Mouse (Mus musculus) neural tube, embryonic 14.5 days (tissue): Measurements from ENCODE around the gene Itih4. TPM values are rescaled to one million over a fixed set of nuclear protein-coding genes. Genes with fewer than 3 reads are reported as not detected.

Source experiments
- ATAC-seq: fragments of 200-750 bp; cut with Nextera tagmentation; 2 replicates; pipeline ENCODE4 v1.8.0; 2017; ENCODE audit warnings: low read depth, mild to moderate bottlenecking, moderate TSS enrichment, moderate library complexity
- H3K27ac ChIP-seq: fragments of 300-500 bp; sonication (generic); 2 replicates; pipeline ENCODE4 v1.5.1; 2014; ENCODE audit warnings: low read depth, mild to moderate bottlenecking, control low read depth, low read length, moderate library complexity, mixed read lengths
- H3K27me3 ChIP-seq: fragments of 300-500 bp; sonication (generic); 2 replicates; pipeline ENCODE4 v1.6.1; 2014; ENCODE audit warnings: low read length; ENCODE audit not compliant: control insufficient read depth, insufficient read depth
- H3K36me3 ChIP-seq: fragments of 300-500 bp; sonication (generic); 2 replicates; pipeline ENCODE4 v1.6.1; 2014; ENCODE audit warnings: low read length, mixed read lengths; ENCODE audit not compliant: control insufficient read depth, insufficient read depth
- H3K4me1 ChIP-seq: fragments of 300-500 bp; sonication (generic); 2 replicates; pipeline ENCODE4 v1.6.1; 2014; ENCODE audit warnings: low read length; ENCODE audit not compliant: control insufficient read depth, insufficient read depth
- H3K4me2 ChIP-seq: fragments of 300-500 bp; sonication (generic); 2 replicates; pipeline ENCODE4 v1.6.1; 2014; ENCODE audit warnings: mild to moderate bottlenecking, low read depth, low read length, control low read depth
- H3K4me3 ChIP-seq: fragments of 300-500 bp; sonication (generic); 2 replicates; pipeline ENCODE4 v1.5.1; 2014; ENCODE audit warnings: low read depth, low read length, control low read depth, mixed read lengths
- H3K9ac ChIP-seq: fragments of 300-500 bp; sonication (generic); replicated peaks from 2 replicates; pipeline ENCODE4 v1.6.1; 2014; ENCODE audit warnings: low read depth, mild to moderate bottlenecking, control low read depth, low read length, mixed read lengths
- H3K9me3 ChIP-seq: fragments of 300-500 bp; sonication (generic); 2 replicates; pipeline ENCODE4 v1.6.1; 2016; ENCODE audit warnings: low read length; ENCODE audit not compliant: control insufficient read depth
- WGBS: fragments of 180-500 bp; shearing (Covaris S2); extraction: QIAGEN DNeasy Blood & Tissue Kit; methylation state at CpG from one replicate; pipeline ENCODE4 v1.1.7; 2014; 5-methylcytosine and 5-hydroxymethylcytosine counted together
- polyA plus RNA-seq: library from polyadenylated mRNA; unstranded; fragments of >200 nt; fragmentation: Nextera tagmentation; extraction: Ambion mirVana; gene quantifications from 2 replicates; pipeline ENCODE4 v1.2.1, GENCODE M21; 2014

The Itih4 gene
- polyA plus RNA-seq, 1 experiment from 2014 or later = 0.36 TPM

DNA sequence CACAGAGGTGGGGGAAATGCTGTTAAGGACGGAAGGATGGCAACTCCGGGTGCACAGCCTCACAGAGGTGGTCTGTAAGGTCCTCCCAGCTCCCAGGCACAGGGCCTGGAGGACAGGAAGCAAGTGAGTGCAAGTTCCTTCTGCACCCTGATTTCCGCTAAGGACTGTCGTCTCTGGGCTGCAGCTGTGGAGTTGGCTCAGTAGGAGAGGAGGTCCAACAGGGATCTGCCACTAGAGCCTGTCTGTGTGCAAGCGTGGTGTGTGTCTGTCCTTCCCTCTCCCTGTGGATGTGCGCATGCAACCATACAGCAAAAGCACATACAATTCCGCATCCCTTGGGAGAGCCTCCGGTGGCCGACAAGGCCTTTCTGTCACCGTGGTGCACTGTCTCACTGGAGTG lies 9.8 kb upstream of the Itih4 start:
- Histone ChIP-seq H3K27me3 (no peaks in the 10 kb centered on the region), H3K36me3 (peaks cover 13% of the 10 kb centered on the region), H3K9ac (no peak overlapping the region), H3K4me2 (no peak overlapping the region), H3K4me3 (no peak overlapping the region), H3K27ac (no peak overlapping the region), H3K9me3 (no peaks in the 10 kb centered on the region), H3K4me1 (no peaks in the 10 kb centered on the region)
- WGBS = 90% methylated on average over 10 of the region's 10 CpGs
- ATAC-seq = no peak

DNA sequence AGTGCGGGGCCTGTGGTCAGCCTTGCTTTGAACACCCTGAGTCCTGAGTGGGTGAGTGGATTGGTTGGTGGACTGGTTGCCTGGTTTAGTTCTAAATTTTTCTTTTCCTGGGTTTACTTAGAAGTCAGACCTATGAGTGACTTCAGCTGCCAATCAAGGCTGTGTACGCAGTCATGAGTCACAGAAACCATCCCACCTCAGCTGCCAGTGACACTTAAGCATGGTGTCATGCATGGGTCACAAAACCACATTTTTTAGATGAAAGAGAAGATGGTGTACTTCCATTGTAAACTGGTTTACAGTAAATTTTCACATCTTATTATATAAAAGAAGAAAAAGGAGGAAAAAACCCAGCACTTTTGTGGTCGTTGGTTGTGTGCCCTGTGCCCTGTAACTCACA lies 8.4 kb upstream of the Itih4 start:
- H3K9ac ChIP-seq = no peak overlapping the region
- H3K9me3 ChIP-seq = no peaks in the 10 kb centered on the region
- H3K27me3 ChIP-seq = no peaks in the 10 kb centered on the region
- ATAC-seq = no peak
- H3K4me2 ChIP-seq = no peak overlapping the region
- H3K27ac ChIP-seq = no peak overlapping the region
- no peaks in the 10 kb centered on the region for H3K4me1 ChIP-seq
- H3K4me3 ChIP-seq = no peak overlapping the region
- 100% methylated on average over 3 of the region's 3 CpGs for WGBS
- H3K36me3 ChIP-seq = peaks cover 9% of the 10 kb centered on the region

DNA sequence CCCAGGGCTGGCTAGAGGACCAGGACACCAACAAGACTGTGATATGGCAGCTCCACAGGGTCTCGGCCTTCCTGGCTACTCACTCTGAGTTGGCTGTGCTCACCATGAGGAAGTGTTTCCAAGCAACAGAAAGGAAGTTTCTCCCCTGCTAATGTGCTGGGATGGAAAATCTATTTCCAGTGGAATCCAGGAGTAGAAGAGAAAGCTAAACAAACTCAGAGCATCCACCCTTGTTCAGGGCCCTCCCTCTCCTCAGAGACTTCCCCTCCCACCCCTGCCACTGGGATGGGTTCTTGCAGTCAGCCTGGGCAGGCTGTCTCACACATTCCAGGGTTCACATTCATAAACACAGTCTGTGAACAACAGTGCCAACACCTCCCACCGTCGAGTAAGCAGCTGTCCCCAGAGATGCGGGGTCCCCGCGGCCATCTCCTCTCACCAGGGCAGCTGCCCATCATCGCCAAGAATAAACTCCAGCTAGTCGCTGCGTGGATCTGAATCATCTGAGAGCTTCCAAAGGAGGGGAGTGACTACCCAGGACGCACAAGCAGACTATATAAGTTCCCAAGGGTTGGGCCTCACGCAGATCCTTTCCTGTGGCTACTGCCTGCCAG lies 7.2 kb upstream of the Itih4 start, which contains the start of gene Mustn1:
Gene Mustn1, plus strand, starts transcription at position 243 of the 614 bp plus-strand sequence.
- no peak within 1 kb of the TSS for H3K4me3 ChIP-seq
- H3K9me3 ChIP-seq = no peaks in the 10 kb centered on the region
- no peaks in the 10 kb centered on the region for H3K4me1 ChIP-seq
- H3K36me3 ChIP-seq = peaks cover 6% of the 10 kb centered on the region; the same call in 1 of the 2 replicates
- no peak for ATAC-seq
- H3K27ac ChIP-seq = no peak within 1 kb of the TSS
- no peaks in the 10 kb centered on the region for H3K27me3 ChIP-seq
- no peak within 1 kb of the TSS for H3K9ac ChIP-seq
- H3K4me2 ChIP-seq = no peak within 1 kb of the TSS
- whole genome bisulfite sequencing = 76% methylated on average over 11 of the region's 11 CpGs

DNA sequence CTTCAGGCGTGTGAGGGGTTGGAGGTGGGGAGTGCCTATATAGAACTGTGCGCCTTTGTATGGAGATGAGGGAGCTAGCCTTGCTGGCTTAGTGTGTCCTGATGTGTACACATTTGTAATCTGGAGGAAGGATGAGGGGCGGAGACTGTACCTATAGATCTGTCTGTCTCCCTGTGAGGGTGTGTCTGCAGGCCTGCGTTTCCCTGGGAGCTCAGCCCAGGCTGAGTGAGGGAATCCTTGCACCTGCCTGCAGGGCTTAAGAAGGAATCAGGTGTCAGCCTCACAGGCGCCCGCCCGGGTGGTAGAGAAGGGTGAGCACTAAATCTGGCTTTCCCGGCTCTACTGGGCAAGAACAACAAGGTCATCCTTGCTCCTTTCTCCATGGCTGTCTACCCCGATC lies 6.5 kb upstream of the Itih4 start:
- Histone ChIP-seq H3K9me3 (no peaks in the 10 kb centered on the region), H3K9ac (no peak overlapping the region), H3K4me1 (no peaks in the 10 kb centered on the region), H3K36me3 (peaks cover 3% of the 10 kb centered on the region; the same call in 1 of the 2 replicates), H3K27me3 (no peaks in the 10 kb centered on the region), H3K27ac (no peak overlapping the region), H3K4me2 (no peak overlapping the region), H3K4me3 (no peak overlapping the region)
- ATAC-seq = no peak
- WGBS = 69% methylated on average over 9 of the region's 9 CpGs

DNA sequence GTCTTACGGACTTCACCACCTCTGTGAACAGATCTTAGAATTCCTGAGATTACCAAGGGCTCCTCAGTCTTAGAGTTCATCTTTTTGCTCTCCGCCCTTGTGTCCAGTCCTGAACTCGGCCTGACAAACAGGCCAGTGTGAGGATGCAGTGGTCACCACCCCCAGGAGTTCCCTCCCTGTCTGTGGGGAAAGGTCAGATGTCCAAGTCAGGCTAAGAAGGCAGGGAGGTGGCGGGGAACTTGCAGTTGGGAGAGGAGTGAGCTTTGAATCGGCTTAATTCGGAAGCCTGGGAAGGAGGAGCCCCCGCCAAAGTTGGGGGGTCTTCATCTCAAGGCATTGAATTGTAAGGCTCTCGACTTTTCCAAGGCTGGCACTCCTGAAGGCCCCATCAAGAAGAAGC lies 6.0 kb upstream of the Itih4 start:
- Histone ChIP-seq H3K9me3 (no peaks in the 10 kb centered on the region), H3K4me3 (no peak overlapping the region), H3K27me3 (no peaks in the 10 kb centered on the region), H3K4me1 (no peaks in the 10 kb centered on the region), H3K27ac (no peak overlapping the region), H3K4me2 (no peak overlapping the region), H3K36me3 (peaks cover 3% of the 10 kb centered on the region; the same call in 1 of the 2 replicates), H3K9ac (no peak overlapping the region)
- 82% methylated on average over 8 of the region's 8 CpGs for WGBS
- ATAC-seq = no peak

DNA sequence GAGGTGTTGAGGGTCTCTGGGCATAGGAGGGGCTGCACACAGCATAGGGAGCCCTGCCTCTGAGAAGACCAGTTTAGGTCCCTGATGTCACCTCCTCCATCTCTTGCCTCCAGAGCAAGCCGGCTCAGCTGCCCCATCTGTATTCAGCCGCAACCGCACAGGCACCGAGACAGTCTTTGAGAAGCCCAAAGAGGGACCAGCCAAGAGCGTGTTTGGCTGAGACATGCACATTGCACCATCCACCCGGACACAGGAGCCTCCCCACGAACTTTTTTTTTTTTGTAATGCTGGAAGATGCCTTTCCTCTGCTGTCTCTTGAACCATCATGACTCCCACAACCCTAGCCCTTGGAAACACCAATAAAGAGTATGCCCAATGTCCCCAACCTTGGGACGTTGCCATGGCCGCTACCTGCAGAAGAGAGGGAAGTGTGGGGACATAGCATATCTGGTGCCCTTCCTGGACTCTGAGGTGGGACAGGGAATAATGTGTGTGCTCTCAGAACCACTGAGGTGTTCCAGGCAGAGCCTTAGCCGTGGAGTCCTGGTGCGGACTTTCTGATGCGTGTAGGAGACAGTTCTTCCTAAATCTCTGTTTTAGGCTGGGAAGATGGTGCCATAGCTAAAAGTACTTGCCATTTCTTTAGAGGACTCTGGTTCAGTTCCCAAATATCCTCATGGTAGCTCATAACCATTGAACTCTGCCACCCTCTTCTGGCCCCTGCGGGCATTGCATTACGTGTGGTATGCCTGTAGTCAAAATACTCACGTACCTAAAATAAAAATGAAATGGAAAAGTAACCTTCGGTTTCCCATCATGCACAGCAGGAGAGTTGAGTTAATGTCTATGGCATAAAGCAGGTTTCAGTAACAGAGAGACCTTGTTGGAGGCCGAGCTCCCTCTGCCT lies 5.2 kb upstream of the Itih4 start:
- H3K27me3 ChIP-seq = no peaks in the 10 kb centered on the region
- WGBS = 85% methylated on average over 17 of the region's 17 CpGs
- no peak overlapping the region for H3K27ac ChIP-seq
- ATAC-seq = no peak
- no peaks in the 10 kb centered on the region for H3K9me3 ChIP-seq
- H3K4me2 ChIP-seq = no peak overlapping the region
- H3K9ac ChIP-seq = no peak overlapping the region
- H3K4me3 ChIP-seq = no peak overlapping the region
- H3K4me1 ChIP-seq = no peaks in the 10 kb centered on the region
- no peaks in the 10 kb centered on the region for H3K36me3 ChIP-seq

DNA sequence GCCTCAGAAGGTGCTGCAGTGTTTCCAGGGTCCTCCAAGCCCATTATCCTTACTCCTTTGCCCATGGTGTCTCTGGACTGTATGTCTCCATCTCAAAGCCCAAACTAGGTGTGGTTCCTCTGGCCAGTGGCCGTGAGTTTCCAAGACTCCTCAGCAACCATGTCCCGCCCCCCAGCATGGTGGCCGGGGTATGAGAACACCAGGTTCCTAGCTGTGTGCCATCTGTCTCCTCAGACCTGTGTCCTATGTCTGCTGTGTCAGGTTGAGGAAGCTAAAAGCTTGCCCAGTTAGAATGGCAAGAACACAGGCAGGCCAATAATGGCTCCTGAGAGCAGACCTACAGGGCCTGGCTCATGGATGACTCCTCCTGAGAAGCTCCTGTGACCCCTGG lies 4.6 kb upstream of the Itih4 start:
- H3K9ac ChIP-seq = no peak overlapping the region
- H3K4me2 ChIP-seq = no peak overlapping the region
- no peaks in the 10 kb centered on the region for H3K9me3 ChIP-seq
- no peak overlapping the region for H3K4me3 ChIP-seq
- no peaks in the 10 kb centered on the region for H3K36me3 ChIP-seq
- no peak for ATAC-seq
- no peaks in the 10 kb centered on the region for H3K27me3 ChIP-seq
- no peaks in the 10 kb centered on the region for H3K4me1 ChIP-seq
- WGBS = 92% methylated on average over 3 of the region's 3 CpGs
- no peak overlapping the region for H3K27ac ChIP-seq

DNA sequence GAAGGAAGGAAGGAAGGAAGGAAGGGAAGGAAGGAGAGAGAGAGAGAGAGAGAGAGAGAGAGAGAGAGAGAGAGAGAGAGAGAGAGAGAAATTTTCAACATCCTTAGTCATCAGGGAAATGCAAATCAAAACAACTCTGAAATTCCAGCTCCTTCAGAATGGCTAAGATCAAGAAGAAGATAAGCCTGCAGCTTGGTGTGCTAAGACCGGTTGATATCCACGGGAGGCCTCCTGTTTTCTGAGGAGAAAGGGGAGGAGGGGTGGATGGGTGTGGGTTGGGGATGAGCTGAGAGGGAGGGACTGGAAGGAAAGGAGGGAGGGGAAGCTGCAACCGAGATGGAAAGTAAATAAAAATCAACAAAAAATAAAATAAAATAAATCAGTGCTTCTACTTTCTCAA lies 978 bp upstream of the Itih4 start:
- Histone ChIP-seq H3K4me1 (no peaks in the 10 kb centered on the region), H3K4me2 (no peak overlapping the region), H3K9ac (no peak overlapping the region), H3K27me3 (no peaks in the 10 kb centered on the region), H3K36me3 (no peaks in the 10 kb centered on the region), H3K9me3 (no peaks in the 10 kb centered on the region), H3K4me3 (no peak overlapping the region), H3K27ac (no peak overlapping the region)
- no peak for ATAC-seq
- 33% methylated on average over 3 of the region's 3 CpGs for WGBS

DNA sequence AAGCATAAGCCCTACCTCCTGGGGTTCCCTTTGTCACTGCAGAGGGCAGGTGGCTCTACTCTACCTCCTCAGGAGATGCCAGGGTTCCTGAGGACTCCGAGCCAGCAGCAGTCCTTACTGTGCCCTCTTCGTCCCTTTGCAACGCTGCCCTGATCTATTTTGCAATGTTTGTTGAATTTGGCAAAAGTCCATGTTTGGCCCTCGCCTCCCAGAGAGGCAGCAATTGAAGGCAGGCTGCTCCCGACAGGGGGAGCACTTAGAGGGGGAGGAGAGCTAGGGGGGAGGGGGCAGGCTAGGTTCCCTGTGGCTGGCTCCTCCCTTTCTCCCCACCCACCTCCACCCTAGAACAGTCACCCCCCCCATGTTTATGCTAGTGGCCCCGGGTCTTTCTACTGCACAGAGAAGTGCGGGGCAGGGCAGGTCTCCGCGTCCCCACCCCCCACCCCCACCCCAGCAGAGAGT lies 2.0 kb downstream of the Itih4 start:
- H3K4me1 ChIP-seq = no peaks in the 10 kb centered on the region
- no peaks in the 10 kb centered on the region for H3K9me3 ChIP-seq
- H3K36me3 ChIP-seq = no peaks in the 10 kb centered on the region
- no peak overlapping the region for H3K27ac ChIP-seq
- no peak overlapping the region for H3K4me2 ChIP-seq
- H3K4me3 ChIP-seq = no peak overlapping the region
- no peak overlapping the region for H3K9ac ChIP-seq
- no peaks in the 10 kb centered on the region for H3K27me3 ChIP-seq
- WGBS = 12% methylated on average over 9 of the region's 9 CpGs
- no peak for ATAC-seq
